Mouse (Mus musculus) ovary, adult 18-20 months (tissue): ENCODE measurements at regions not wholly inside any gene's neighbourhood (a gene's known extent, or its start where the extent isn't known, plus 50 kb on each side); places are given as distances from the start of the nearest gene placed in this dataset.

ENCODE experiments used
- DNase-seq: peaks from one replicate; pipeline ENCODE4 v3.0.0; 2022; ENCODE audit warnings: low spot score, mixed read lengths

DNA sequence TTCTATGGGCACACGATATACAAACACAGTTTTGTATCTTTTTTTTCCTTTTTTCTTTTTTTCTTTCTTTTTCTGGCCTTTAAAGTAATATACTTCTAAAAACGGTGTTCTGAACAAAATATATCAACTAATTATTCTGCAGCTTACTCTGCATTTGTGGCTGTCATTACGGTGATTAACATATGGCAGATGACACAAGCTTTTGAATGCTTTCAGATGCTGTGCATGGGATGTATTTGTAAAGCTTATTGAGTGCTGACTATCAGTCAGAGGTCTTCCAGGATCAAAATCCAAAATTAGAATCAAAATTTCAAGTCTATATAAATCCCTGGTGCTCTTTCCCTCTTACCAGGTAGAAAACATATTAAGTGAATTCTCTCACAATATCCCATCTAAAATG lies 853.6 kb downstream of the Stpg2 start:
- no peak for DNase-seq

DNA sequence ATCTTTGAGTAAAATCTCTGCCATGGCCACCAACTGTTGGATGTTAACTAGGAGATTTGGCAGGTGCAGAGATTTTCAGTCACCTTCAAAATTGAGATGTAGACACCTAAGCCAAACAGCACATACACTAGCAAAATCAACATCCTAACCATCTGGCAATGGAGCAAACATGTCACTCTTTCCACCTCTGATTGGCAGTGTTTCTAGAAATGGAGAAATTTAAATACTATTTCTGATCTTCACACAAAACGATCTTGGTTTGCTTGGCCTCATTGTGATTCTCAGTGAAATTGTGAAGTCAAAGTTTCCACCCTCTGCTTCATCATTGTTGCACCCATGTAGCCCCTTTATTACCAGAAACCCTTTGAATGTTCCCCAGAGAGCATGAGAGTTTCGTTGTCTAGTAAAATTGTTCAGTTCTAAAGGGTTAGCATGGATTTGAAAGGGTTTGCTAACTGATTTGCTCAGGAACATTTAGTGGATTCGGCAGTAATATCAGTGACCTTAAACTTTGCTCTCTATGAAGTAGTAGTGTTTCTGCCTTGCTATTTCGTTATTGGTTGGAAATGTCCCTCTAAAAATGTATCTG lies 854.1 kb downstream of the Stpg2 start:
- DNase-seq, result no peak

- DNase-seq, result no peak
Measured at GRCm38 (mm10) chr3:140061769-140062381, 856.4 kb downstream of the Stpg2 start.

GRCm38 (mm10) chr3:140062880-140063279 lies 857.4 kb downstream of the Stpg2 start:
- no peak for DNase-seq

- DNase-seq, result no peak
Measured at GRCm38 (mm10) chr3:140084333-140084732, 878.8 kb downstream of the Stpg2 start.

DNA sequence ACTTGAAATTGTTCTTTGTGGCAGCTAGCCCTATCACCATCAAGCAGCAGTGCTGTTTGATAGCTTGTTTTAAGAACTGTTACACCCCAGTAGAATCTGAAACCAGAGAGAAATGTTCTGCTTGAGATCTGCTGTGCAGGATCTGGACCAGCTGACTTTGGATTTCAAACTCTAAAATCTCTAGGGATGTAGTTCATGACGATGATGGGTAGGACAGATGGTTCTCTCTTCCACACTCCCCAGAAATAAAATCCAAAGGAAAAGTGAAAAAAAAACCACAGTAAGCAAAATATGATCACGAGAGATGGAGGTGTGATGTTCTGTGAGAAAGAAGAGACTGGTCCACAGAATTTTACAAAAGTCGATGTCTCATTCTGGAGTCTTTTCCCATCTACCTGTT lies 879.9 kb downstream of the Stpg2 start:
- no peak for DNase-seq

- no peak for DNase-seq
Measured at GRCm38 (mm10) chr3:140088019-140088418, 882.5 kb downstream of the Stpg2 start.

- no peak for DNase-seq
Measured at GRCm38 (mm10) chr3:140091900-140092299, 886.4 kb downstream of the Stpg2 start.

GRCm38 (mm10) chr3:140096854-140097540 lies 891.5 kb downstream of the Stpg2 start:
- no peak for DNase-seq

DNA sequence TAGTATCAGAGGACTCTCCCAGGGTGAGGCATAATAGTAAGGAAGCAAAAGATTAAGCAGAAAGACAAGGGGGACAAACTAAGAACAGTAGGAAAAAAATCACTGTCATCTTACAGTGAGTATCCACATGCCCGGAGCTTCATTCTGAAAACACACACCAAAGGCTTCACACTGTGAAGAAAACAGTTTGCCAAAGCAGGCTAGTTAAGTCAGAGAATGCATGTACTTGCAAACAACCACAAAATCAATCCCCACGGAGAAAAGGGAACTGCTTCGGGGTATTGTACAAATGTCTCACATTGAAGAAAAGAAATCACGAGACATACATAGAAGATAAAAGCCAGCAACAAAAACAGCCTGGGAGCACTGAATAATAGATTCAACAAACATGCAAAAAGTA lies 903.9 kb downstream of the Stpg2 start:
- no peak for DNase-seq

DNA sequence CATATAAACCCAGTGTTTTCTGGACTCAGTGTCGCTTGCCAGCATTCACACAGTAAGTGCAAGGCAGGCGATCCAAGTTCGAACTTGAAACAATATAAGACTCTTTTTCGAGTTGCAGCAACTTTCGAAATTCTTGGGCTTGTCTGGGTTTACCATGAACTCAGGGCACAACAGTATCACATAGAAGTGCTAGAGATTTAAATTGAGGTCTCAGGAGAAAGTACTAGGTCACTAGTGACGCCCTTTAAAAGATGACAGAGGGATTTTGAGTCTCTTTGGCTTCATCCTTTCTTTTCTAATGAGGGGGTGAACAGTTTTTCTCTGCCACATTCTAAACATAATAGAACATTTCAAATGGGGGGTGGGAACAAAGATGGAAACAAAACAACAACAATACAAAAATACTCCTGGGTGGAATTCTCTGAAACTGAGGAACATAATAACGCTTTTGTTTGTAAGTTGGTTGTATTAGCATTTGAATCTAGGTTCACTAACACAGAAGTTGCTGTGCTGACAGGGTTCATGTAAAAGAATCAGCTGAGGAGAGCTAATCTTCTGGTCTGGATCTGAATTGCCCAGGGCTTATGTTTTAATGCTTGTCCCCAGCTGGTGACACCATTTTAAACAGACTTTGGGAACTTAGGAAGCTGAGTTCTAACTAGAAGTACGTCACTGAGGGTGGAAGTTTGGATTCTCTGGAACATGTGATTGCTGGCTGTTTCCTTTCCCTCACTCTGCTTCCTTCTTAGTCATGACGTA lies 906.1 kb downstream of the Stpg2 start:
- no peak for DNase-seq

- DNase-seq, result no peak
Measured at GRCm38 (mm10) chr3:140115116-140115515, 909.6 kb downstream of the Stpg2 start.

DNA sequence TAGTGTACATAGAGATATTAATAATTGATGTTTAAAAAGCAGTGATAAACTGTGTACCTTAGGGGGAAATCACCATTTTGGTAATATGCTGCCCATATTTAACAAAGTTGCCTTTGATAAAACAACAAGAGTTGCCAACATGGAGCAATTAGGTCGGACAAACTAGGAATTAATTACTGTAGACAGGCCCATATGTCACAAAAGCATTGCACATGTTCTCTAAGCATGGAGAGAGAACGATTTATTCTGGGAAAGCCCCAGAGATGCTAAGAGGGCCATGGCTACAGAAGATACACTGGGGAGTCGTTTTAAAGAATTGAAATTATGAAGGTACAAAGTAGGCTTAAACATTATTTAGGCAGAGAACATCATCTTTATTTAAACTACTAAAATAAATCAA lies 921.8 kb downstream of the Stpg2 start:
- no peak for DNase-seq

GRCm38 (mm10) chr3:140129065-140129778 lies 923.7 kb downstream of the Stpg2 start:
- DNase-seq, result no peak

DNA sequence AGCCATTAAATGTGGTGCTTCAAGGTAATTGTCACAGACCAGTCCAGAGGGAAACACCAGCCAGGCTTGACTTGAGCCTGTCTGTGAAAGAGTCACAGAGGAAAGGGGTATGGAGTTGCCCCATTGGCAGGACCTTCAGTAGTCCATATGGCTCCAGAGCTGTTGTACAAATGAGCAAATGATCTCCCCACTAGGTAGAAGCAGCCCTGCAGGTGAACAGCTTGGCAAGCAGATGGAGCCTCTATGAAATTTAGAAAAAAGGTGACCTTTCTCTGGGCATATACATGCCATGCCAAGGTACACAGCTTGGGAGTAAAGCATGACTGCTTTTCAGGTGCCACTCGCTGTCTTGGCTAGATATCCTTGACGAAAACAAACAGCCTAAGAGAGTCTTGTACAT lies 938.4 kb downstream of the Stpg2 start:
- no peak for DNase-seq

- no peak for DNase-seq
Measured at GRCm38 (mm10) chr3:140147158-140147933, 941.9 kb downstream of the Stpg2 start.

DNA sequence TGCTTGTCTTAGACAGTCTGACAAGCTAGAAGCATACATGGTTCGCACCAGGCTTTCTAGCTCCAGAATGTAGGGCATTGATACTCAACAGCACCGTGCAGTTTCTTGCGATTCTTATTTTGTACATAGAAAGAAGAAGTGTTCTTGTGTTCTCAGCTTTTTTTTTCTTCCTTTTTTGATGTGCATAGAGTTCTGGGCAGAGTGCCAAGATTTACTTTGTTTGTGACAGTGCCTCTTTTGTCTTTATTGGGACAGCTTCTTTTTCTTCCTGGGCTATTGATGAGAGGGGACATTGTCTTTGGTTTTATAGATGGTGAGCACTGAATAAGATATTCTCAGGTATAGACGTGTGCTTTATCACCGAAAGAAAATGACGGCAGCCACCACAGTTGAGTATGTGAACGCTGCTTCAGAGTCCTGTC lies 945.0 kb downstream of the Stpg2 start:
- DNase-seq, result no peak

DNA sequence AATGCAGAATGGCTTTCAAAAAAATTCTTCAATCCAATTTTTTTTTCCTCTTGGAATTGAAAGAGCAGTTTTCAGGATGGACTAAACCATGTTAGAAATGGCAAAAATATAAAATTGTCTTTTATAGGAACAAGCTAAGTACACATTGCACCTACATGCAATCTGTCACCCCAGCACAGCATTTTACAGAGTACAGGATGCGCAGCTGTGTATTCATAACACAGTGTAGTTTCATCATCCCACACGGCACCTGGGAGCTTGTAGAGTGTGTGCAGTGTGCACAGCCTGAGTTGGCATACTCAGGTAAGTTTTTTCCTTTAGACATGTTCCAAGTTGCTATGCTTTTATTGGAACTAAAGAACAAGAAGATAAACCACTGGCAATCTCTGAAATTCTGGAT lies 974.0 kb downstream of the Stpg2 start:
- DNase-seq, result no peak

GRCm38 (mm10) chr3:140182690-140183089 lies 977.2 kb downstream of the Stpg2 start:
- no peak for DNase-seq

- DNase-seq, result no peak
Measured at GRCm38 (mm10) chr3:140184899-140185525, 979.5 kb downstream of the Stpg2 start.

GRCm38 (mm10) chr3:140205914-140206313 lies 1000.4 kb downstream of the Stpg2 start:
- DNase-seq, result no peak
